Mouse (Mus musculus) heart, embryonic 13.5 days (tissue): ENCODE measurements around the gene Stard10. TPM values are rescaled to one million over a fixed set of nuclear protein-coding genes. Genes with fewer than 3 reads are reported as not detected.

Experiments
- ATAC-seq: fragments of 200-750 bp; cut with Nextera tagmentation; 2 replicates; pipeline ENCODE4 v1.8.0; 2017; ENCODE audit warnings: moderate TSS enrichment; ENCODE audit not compliant: insufficient number of reproducible peaks, low FRiP score, low TSS enrichment; ENCODE audit errors: extremely low read depth
- H3K27ac ChIP-seq: fragments of 300-500 bp; sonication (generic); replicated peaks from 2 replicates; pipeline ENCODE4 v1.5.1; 2015; ENCODE audit warnings: moderate library complexity, mild to moderate bottlenecking, inconsistent platforms
- H3K27me3 ChIP-seq: fragments of 300-500 bp; sonication (generic); replicated peaks from 2 replicates; pipeline ENCODE4 v1.6.1; 2015; ENCODE audit warnings: mild to moderate bottlenecking, inconsistent platforms
- H3K36me3 ChIP-seq: fragments of 300-500 bp; sonication (generic); 2 replicates; pipeline ENCODE4 v1.6.1; 2015; ENCODE audit warnings: mild to moderate bottlenecking, inconsistent platforms
- H3K4me1 ChIP-seq: fragments of 300-500 bp; sonication (generic); 2 replicates; pipeline ENCODE4 v1.6.1; 2015; ENCODE audit warnings: inconsistent platforms
- H3K4me2 ChIP-seq: fragments of 300-500 bp; sonication (generic); 2 replicates; pipeline ENCODE4 v1.6.1; 2015; ENCODE audit warnings: inconsistent platforms, mild to moderate bottlenecking, moderate library complexity
- H3K4me3 ChIP-seq: fragments of 300-500 bp; sonication (generic); 2 replicates; pipeline ENCODE4 v1.5.1; 2015; ENCODE audit warnings: moderate library complexity, mild to moderate bottlenecking, inconsistent platforms
- H3K9ac ChIP-seq: fragments of 300-500 bp; sonication (generic); 2 replicates; pipeline ENCODE4 v1.6.1; 2015; ENCODE audit warnings: inconsistent platforms, mild to moderate bottlenecking, moderate library complexity
- H3K9me3 ChIP-seq: fragments of 300-500 bp; sonication (generic); 2 replicates; pipeline ENCODE4 v1.6.1; 2016; ENCODE audit warnings: inconsistent platforms
- WGBS: fragments of 180-500 bp; shearing (Covaris S2); methylation state at CpG from one replicate; pipeline ENCODE4 v1.1.7; 2015; ENCODE audit warnings: mixed read lengths; 5-methylcytosine and 5-hydroxymethylcytosine counted together
- polyA plus RNA-seq: library from polyadenylated mRNA; unstranded; fragments of >200 nt; fragmentation: Nextera tagmentation; extraction: Ambion mirVana; gene quantifications from 2 replicates; pipeline ENCODE4 v1.2.1, GENCODE M21; 2015

Gene Stard10
- polyA plus RNA-seq, 1 experiment from 2014 or later: 32.9 TPM

DNA sequence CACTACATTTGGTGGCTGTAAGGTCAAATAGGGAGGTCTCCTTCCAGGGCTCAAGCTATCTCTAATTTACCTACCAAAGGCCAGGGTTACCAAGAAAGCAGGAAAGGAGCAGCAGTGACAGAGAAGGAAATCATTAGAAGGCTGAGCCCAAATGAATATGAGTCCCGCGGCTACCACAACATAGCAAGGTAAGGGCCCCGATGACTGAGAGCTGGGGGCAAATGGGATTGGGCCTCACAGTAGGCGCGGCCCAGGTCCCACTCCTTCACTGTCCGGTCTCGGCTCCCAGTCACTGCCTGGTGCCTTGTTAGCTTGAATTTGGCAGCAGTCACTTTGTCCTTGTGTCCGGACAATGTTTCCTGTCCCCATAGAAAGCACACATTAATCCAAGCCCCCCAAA, 25.2 kb upstream of the Stard10 start:
- no peak for ATAC-seq
- H3K9me3 ChIP-seq: no peaks in the 10 kb centered on the region
- no peaks in the 10 kb centered on the region for H3K27me3 ChIP-seq
- H3K4me2 ChIP-seq: no peak overlapping the region
- H3K36me3 ChIP-seq: peaks cover 78% of the 10 kb centered on the region
- 84% methylated on average over 8 of the region's 8 CpGs for WGBS
- no peak overlapping the region for H3K27ac ChIP-seq
- no peak overlapping the region for H3K9ac ChIP-seq
- H3K4me1 ChIP-seq: peaks cover 9% of the 10 kb centered on the region
- H3K4me3 ChIP-seq: no peak overlapping the region

DNA sequence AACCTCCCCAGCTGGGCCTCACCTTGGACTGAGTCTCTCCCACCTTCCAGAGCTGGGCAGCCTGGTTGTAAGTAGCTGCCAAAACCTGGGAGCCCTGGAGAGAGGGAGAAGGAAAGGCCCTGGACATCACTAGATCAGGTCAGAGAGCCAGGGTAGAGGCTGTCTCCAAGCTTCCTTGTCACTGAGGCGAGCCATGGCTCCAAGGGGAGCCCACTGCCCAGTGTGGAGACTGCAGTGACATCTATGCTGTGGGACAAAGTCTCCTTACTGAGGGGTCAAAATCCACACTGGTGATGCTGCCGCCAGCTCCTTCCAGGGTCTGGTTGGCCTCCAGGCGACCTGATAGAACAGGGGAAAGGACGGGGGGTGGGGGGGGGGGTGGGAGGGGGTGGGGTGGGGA, 24.8 kb upstream of the Stard10 start:
- peaks cover 73% of the 10 kb centered on the region for H3K36me3 ChIP-seq

DNA sequence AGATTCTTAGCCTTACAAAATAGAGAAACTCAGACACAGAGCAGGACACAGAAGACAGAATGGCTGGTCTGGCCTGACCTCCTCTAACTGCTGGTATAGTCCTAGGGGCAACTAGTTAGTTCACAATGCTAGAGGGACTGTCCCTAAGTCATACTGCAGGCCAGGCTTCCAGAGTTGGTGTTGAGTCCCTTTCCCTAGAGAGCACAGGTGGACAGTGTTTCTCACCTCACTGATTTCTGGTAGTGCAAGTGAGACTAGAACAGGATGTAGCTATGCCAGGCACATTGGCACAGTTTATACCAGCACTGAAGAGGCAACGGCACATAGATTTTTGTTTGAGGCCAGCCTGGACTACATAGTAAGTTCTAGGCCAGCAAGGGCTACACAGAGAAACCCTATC, 24.2 kb upstream of the Stard10 start:
- no peak overlapping the region for H3K27ac ChIP-seq
- H3K27me3 ChIP-seq: peaks cover 6% of the 10 kb centered on the region
- no peak overlapping the region for H3K9ac ChIP-seq
- no peak overlapping the region for H3K4me3 ChIP-seq
- no peak for ATAC-seq
- H3K36me3 ChIP-seq: peaks cover 68% of the 10 kb centered on the region
- 84% methylated on average over 1 of the region's 1 CpGs for WGBS
- H3K4me1 ChIP-seq: peaks cover 16% of the 10 kb centered on the region
- no peak overlapping the region for H3K4me2 ChIP-seq
- H3K9me3 ChIP-seq: no peaks in the 10 kb centered on the region

More for the DNA sequence above, 24.8 kb upstream of the Stard10 start:
- Histone ChIP-seq H3K27me3 (0 out of 2 replicates have a peak, but pooled peaks cover under 1% of the 10 kb centered on the region), H3K9me3 (no peaks in the 10 kb centered on the region), H3K27ac (no peak overlapping the region), H3K4me3 (no peak overlapping the region), H3K9ac (no peak overlapping the region), H3K4me1 (peaks cover 14% of the 10 kb centered on the region), H3K4me2 (no peak overlapping the region)
- WGBS: 67% methylated on average over 3 of the region's 4 CpGs
- no peak for ATAC-seq

DNA sequence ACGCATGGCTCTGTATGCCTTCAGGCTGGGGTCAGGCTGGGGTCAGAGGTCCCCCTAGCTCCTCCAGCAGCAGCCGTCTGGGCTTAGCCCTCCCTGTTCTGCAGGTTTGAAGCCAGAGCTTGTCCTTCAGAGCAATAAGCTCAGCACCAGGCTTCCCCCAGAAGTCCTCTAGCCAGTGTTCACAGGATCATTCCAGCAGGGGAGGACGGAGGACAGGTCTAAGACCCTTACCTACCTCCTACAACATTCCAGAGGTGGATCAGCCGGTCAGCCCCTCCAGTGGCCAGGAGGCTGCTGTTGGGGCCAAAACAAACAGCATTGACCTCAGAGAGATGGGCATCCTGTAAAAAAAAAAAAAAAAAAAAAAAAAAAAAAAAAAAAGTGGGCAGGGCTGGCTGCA, 23.7 kb upstream of the Stard10 start:
- Histone ChIP-seq H3K9ac (no peak overlapping the region), H3K4me1 (peaks cover 16% of the 10 kb centered on the region), H3K9me3 (no peaks in the 10 kb centered on the region), H3K27ac (no peak overlapping the region), H3K27me3 (peaks cover 11% of the 10 kb centered on the region), H3K4me3 (no peak overlapping the region), H3K4me2 (no peak overlapping the region), H3K36me3 (peaks cover 64% of the 10 kb centered on the region)
- WGBS: 51% methylated on average over 4 of the region's 4 CpGs
- no peak for ATAC-seq

DNA sequence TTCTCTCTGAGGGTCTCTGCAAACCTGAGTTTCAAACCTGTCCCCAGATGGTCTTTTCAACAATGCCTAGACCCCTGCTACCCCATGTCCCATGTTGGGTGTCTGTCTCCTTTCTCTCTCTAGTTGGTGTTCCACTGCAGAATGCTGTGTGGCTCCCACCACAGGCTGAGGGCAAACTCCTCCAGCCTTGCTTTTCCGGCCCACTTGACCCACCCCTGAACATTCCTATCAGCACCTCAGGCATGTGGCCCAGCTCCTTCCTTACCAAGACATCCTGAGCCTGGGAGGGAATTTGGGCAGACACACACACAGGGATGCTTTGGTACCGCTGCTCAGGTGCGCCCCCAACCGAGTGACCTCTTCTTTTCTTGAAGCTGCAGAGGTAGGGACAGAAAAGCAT, 23.3 kb upstream of the Stard10 start:
- no peaks in the 10 kb centered on the region for H3K9me3 ChIP-seq
- no peak overlapping the region for H3K27ac ChIP-seq
- H3K4me2 ChIP-seq: no peak overlapping the region
- H3K36me3 ChIP-seq: peaks cover 64% of the 10 kb centered on the region
- peaks cover 15% of the 10 kb centered on the region for H3K27me3 ChIP-seq
- H3K4me1 ChIP-seq: peaks cover 16% of the 10 kb centered on the region
- H3K4me3 ChIP-seq: no peak overlapping the region
- WGBS: 46% methylated on average over 4 of the region's 4 CpGs
- ATAC-seq: no peak
- 0 out of 2 replicates have a peak overlapping the region, but pooled peaks have one; percentile 12 for H3K9ac ChIP-seq

DNA sequence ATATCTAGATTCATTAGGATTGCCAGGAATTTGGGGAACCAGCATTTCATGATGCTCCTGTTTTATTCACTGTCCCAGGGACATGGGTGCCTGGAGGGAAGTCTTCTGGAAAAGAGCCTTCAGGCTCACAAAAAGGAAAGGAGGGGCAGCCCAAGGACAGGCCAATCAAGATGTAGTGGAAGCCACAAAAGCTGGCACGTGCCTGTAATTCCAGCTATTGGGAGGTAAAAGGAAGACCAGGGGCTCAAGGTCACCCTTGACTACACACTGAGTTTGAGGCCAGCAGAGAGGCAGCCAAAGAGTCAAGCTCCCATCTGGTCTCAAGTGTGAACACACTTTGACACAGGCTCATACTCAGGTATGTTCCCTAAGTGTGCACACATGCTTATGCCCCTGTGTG, 21.4 kb upstream of the Stard10 start:
- no peak overlapping the region for H3K4me2 ChIP-seq
- peaks cover 48% of the 10 kb centered on the region for H3K36me3 ChIP-seq
- H3K27ac ChIP-seq: no peak overlapping the region
- ATAC-seq: no peak
- H3K9ac ChIP-seq: no peak overlapping the region
- peaks cover 26% of the 10 kb centered on the region for H3K4me1 ChIP-seq
- peaks cover 24% of the 10 kb centered on the region for H3K27me3 ChIP-seq
- H3K4me3 ChIP-seq: no peak overlapping the region
- WGBS: 53% methylated on average over 1 of the region's 1 CpGs
- no peaks in the 10 kb centered on the region for H3K9me3 ChIP-seq

DNA sequence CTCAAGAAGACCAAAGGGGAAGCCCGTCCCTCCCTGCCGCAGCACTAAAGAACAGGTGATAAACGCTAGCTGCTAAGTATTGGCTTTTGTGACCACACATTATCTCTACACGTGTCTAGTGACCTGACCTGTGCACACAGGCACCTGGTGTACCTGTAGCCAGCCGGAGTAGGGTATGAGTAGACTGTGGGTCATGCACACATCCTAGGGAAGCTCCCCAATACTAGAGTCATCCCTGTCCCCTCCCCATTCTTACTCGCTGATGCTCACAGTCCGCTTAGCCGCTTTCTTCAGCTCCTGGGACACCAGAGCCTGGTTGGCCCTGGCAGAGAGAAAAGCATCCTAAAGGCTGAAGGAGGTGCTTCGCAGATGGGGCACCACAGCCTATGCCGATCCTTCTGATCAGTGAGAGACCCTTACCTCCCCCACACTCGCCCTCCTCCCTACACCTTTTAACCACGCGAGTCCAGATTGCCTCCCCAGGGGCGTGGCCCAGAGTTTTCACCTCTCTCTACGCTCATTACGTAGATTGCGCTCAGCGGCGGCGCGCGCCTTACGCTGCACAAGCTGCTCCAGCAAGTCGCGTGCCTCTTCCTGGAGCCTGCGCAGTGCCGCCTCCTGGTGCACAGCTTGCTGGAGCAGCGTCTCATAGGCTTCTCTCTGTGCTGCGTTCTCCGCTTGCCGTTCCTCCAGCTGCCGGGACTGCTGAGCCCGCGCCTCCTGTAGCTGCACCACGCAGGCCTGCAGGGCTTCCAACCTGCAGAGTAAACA, 20.4 kb upstream of the Stard10 start:
- peaks cover 33% of the 10 kb centered on the region for H3K4me1 ChIP-seq
- WGBS: 11% methylated on average over 35 of the region's 35 CpGs
- no peaks in the 10 kb centered on the region for H3K9me3 ChIP-seq
- H3K27me3 ChIP-seq: peaks cover 24% of the 10 kb centered on the region
- peak overlapping the region; percentile 76 for H3K4me2 ChIP-seq
- ATAC-seq: no peak
- H3K4me3 ChIP-seq: peak overlapping the region; percentile 45
- H3K36me3 ChIP-seq: peaks cover 38% of the 10 kb centered on the region
- H3K27ac ChIP-seq: 0 out of 2 replicates have a peak overlapping the region, but pooled peaks have one; percentile 24
- peak overlapping the region; percentile 79 for H3K9ac ChIP-seq

DNA sequence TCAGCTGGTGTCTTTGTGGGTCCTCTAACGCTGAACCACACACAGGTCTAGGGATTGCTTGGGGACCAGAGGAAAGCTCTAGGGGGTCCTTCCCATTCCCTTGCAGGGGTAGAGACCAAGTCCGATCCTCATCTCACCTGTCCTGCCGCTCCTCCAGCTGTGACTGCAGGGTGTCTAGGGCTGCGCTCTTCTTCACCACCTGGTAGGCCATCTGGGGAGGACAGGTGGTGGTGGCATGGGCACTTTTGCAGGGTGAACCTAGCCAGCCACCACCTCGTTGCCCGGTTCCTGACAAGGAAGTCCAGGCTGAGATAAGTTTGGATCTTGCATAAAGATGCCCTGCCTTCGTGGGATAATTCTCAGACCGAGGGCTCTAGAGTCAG, 19.9 kb upstream of the Stard10 start:
- ATAC-seq: no peak
- peaks cover 32% of the 10 kb centered on the region for H3K36me3 ChIP-seq
- peaks cover 33% of the 10 kb centered on the region for H3K4me1 ChIP-seq
- H3K9me3 ChIP-seq: no peaks in the 10 kb centered on the region
- H3K9ac ChIP-seq: peak overlapping the region; percentile 79
- H3K4me3 ChIP-seq: peak overlapping the region; percentile 45
- H3K27me3 ChIP-seq: peaks cover 24% of the 10 kb centered on the region
- WGBS: 25% methylated on average over 8 of the region's 8 CpGs
- 0 out of 2 replicates have a peak overlapping the region, but pooled peaks have one; percentile 24 for H3K27ac ChIP-seq
- peak overlapping the region; percentile 76 for H3K4me2 ChIP-seq

DNA sequence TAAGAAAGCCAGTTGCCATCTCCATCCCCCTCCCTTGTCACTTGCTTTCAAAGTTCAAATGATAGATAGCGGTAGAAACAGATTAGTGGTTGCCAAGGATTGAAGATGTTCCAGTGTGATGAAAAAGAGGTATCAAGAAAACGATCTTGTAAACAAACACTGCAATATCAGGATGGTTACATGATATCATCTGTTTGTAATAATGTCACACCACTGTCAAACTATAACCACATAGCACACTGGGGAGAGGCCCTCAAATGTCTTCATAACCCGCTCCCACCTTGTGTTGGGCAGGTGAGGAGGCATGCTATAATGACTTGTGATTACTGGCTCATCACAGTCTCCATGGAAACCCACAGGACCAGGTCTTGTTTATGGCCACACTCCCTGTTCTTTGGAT, 18.5 kb upstream of the Stard10 start:
- H3K27me3 ChIP-seq: peaks cover 24% of the 10 kb centered on the region
- no peak for ATAC-seq

DNA sequence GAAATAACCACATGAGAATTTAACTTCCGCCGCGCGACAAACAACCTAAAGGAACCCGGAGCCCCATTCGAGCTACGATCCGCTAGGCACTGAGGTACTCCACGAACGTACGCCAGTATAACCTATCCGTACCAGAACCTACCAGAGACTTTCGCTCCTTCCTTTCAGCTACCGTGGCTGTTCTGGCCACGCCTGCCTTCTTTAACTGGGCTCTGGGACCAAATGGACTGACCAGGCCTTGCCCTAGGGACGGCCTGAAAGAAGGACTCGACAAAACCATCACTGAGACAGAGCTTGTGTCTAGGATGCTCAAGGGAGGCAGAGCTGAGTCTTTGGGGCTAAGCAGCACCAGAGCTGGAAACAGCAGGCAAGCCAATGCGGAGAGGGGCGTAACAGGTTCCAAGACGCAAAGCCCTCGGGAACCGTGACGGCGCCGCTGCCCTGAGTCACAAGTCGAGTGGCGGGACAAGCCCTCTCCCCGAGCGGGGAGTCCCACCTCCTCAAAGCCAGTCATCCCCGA, 15.5 kb upstream of the Stard10 start:
- Histone ChIP-seq H3K4me1 (peaks cover 31% of the 10 kb centered on the region), H3K27ac (peak overlapping the region; percentile 90), H3K9me3 (no peaks in the 10 kb centered on the region), H3K4me2 (peak overlapping the region; percentile 92), H3K9ac (peak overlapping the region; percentile 87), H3K4me3 (peak overlapping the region; percentile 77), H3K27me3 (peaks cover 24% of the 10 kb centered on the region), H3K36me3 (no peaks in the 10 kb centered on the region)
- ATAC-seq: no peak; the same call in 1 of the 2 replicates
- under 1% methylated on average over 30 of the region's 30 CpGs for WGBS

More for the DNA sequence above, 18.5 kb upstream of the Stard10 start:
- peaks cover 38% of the 10 kb centered on the region for H3K4me1 ChIP-seq
- 77% methylated on average over 3 of the region's 3 CpGs for WGBS
- H3K27ac ChIP-seq: no peak overlapping the region
- no peak overlapping the region for H3K4me2 ChIP-seq
- H3K36me3 ChIP-seq: peaks cover 23% of the 10 kb centered on the region
- no peaks in the 10 kb centered on the region for H3K9me3 ChIP-seq
- no peak overlapping the region for H3K9ac ChIP-seq
- no peak overlapping the region for H3K4me3 ChIP-seq

DNA sequence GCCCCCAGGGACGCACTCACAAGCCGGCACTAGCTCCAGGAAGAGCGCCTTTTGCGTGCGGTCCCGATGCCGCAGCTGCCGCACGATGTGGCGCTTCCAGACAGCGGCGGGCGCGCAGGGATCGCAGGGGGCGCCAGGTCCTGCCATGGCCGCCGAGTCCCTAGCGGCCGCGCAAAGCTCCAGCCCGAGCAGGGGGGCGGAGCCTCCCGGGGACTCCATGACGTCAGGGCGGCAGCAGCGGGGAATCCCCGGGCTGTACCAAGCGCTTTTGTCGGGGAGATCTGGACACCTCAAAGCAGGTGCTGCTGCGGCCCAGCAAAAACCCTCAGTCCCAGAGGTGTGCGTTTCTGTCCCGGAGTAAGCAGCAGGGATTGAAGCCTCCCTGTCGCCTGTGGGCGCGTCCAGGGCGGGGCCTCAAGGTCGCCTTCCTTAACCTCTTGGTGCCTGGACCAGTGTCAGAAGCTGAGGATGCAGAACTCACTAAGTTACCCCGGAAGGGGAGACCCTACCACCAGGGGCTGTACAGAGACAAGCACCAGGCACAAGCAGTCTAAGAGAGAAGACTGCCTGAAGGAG, 14.9 kb upstream of the Stard10 start, which contains the start of gene Atg16l2:
Gene Atg16l2, minus strand, starts transcription at position 371 of the 576 bp plus-strand sequence.
- peak within 1 kb of the TSS; percentile 90 for H3K27ac ChIP-seq
- under 1% methylated on average over 39 of the region's 39 CpGs for WGBS
- H3K9ac ChIP-seq: peak within 1 kb of the TSS; percentile 87
- H3K27me3 ChIP-seq: peaks cover 24% of the 10 kb centered on the region
- H3K4me3 ChIP-seq: peak within 1 kb of the TSS; percentile 77
- no peaks in the 10 kb centered on the region for H3K9me3 ChIP-seq
- H3K4me1 ChIP-seq: peaks cover 25% of the 10 kb centered on the region
- H3K4me2 ChIP-seq: peak within 1 kb of the TSS; percentile 92
- ATAC-seq: peak; percentile 93
- H3K36me3 ChIP-seq: no peaks in the 10 kb centered on the region
